Mouse (Mus musculus) small intestine, adult 2 months (tissue): ENCODE results near the gene Fndc11. TPM values are rescaled to one million over a fixed set of nuclear protein-coding genes. Genes with fewer than 3 reads are reported as not detected.

Source experiments
- H3K27ac ChIP-seq: fragments of 200-500 bp; 2 replicates; pipeline ENCODE4 v1.5.1; 2012; ENCODE audit warnings: low read depth, low read length, control low read depth, inconsistent platforms; ENCODE audit not compliant: insufficient read depth
- H3K27me3 ChIP-seq: fragments of 200-500 bp; 2 replicates; pipeline ENCODE4 v1.6.1; 2012; ENCODE audit warnings: mild to moderate bottlenecking, moderate library complexity, low read length, inconsistent platforms; ENCODE audit not compliant: control insufficient read depth, insufficient read depth
- H3K36me3 ChIP-seq: fragments of 200-500 bp; 2 replicates; pipeline ENCODE4 v1.6.1; 2012; ENCODE audit warnings: mild to moderate bottlenecking, low read length, control low read depth, inconsistent platforms; ENCODE audit not compliant: control insufficient read depth, insufficient read depth
- H3K4me1 ChIP-seq: fragments of 200-500 bp; 2 replicates; pipeline ENCODE4 v1.6.1; 2012; ENCODE audit warnings: low read length, inconsistent platforms, mixed read lengths; ENCODE audit not compliant: control insufficient read depth, insufficient read depth, insufficient read length
- H3K4me3 ChIP-seq: fragments of 200-500 bp; 2 replicates; pipeline ENCODE4 v1.5.1; 2012; ENCODE audit warnings: low read depth, mild to moderate bottlenecking, control low read depth, inconsistent platforms, low read length, moderate library complexity
- CTCF ChIP-seq: fragments of 200-500 bp; IDR thresholded peaks from 2 replicates; pipeline ENCODE4 v1.5.1; 2012; ENCODE audit warnings: low read depth, mild to moderate bottlenecking, control low read depth, inconsistent platforms, low read length, moderate library complexity, mixed read lengths; ENCODE audit not compliant: insufficient replicate concordance, insufficient read length; ENCODE audit errors: extremely low read depth
- POLR2A ChIP-seq: fragments of 200-500 bp; IDR thresholded peaks from 2 replicates; pipeline ENCODE4 v1.6.1; 2012; ENCODE audit warnings: low read depth, mild to moderate bottlenecking, control low read depth, inconsistent platforms, low read length, moderate library complexity
- WGBS: fragments of 180-500 bp; shearing (Covaris S2); methylation state at CpG from one replicate; pipeline ENCODE4 v1.1.7; 2018; 5-methylcytosine and 5-hydroxymethylcytosine counted together
- polyA plus RNA-seq: library from polyadenylated mRNA; depleted of rRNA; stranded (reverse); fragments of >200 nt; gene quantifications from 2 replicates; pipeline ENCODE4 v1.2.3, GENCODE M21; 2012; rRNA removed

The Fndc11 gene
- 0.53 and 0.56 TPM in 2 replicates for polyA plus RNA-seq

- H3K27me3 ChIP-seq: no peaks in the 10 kb centered on the region
- H3K36me3 ChIP-seq: no peaks in the 10 kb centered on the region
- H3K4me1 ChIP-seq: peaks cover 9% of the 10 kb centered on the region; the same call in 1 of the 2 replicates
- TF ChIP-seq CTCF (peak; percentile 28; the same call in 1 of the 2 replicates), POLR2A (no peak)
- H3K27ac ChIP-seq: no peak within 1 kb of the TSS
- H3K4me3 ChIP-seq: peak within 1 kb of the TSS; percentile 48
- WGBS: 1% methylated on average over 25 of the region's 25 CpGs
These were observed at the start of gene Fndc11 for GRCm38 (mm10) chr2:181219538-181220216. Gene Fndc11 (plus strand): TSS chr2:181220013.

GRCm38 (mm10) chr2:181174646-181175045 lies 45.2 kb upstream of the Fndc11 start:
- Histone ChIP-seq H3K4me3 (no peak overlapping the region), H3K4me1 (no peaks in the 10 kb centered on the region), H3K36me3 (no peaks in the 10 kb centered on the region), H3K27me3 (no peaks in the 10 kb centered on the region), H3K27ac (no peak overlapping the region)
- WGBS: 81% methylated on average over 3 of the region's 3 CpGs
- TF ChIP-seq POLR2A (no peak), CTCF (no peak)

- 74% methylated on average over 3 of the region's 3 CpGs for WGBS
- Histone ChIP-seq H3K27me3 (no peaks in the 10 kb centered on the region), H3K36me3 (no peaks in the 10 kb centered on the region), H3K27ac (no peak overlapping the region), H3K4me1 (no peaks in the 10 kb centered on the region), H3K4me3 (no peak overlapping the region)
- TF ChIP-seq CTCF (no peak), POLR2A (no peak)
These were observed 41.8 kb upstream of the Fndc11 start for GRCm38 (mm10) chr2:181178015-181178414.

GRCm38 (mm10) chr2:181178471-181178870 lies 41.3 kb upstream of the Fndc11 start:
- Histone ChIP-seq H3K36me3 (no peaks in the 10 kb centered on the region), H3K4me3 (no peak overlapping the region), H3K27ac (no peak overlapping the region), H3K27me3 (no peaks in the 10 kb centered on the region), H3K4me1 (no peaks in the 10 kb centered on the region)
- TF ChIP-seq CTCF (no peak), POLR2A (no peak)
- 60% methylated on average over 5 of the region's 5 CpGs for WGBS

GRCm38 (mm10) chr2:181180898-181181297 lies 38.9 kb upstream of the Fndc11 start:
- no peak for TF ChIP-seq POLR2A
- TF ChIP-seq CTCF: no peak
- Histone ChIP-seq H3K4me3 (no peak overlapping the region), H3K36me3 (no peaks in the 10 kb centered on the region), H3K27ac (no peak overlapping the region), H3K27me3 (no peaks in the 10 kb centered on the region), H3K4me1 (no peaks in the 10 kb centered on the region)
- WGBS: 65% methylated on average over 6 of the region's 6 CpGs

GRCm38 (mm10) chr2:181186635-181187034 lies 33.2 kb upstream of the Fndc11 start:
- Histone ChIP-seq H3K36me3 (peaks cover 4% of the 10 kb centered on the region; the same call in 1 of the 2 replicates), H3K27ac (peak overlapping the region; percentile 84), H3K4me1 (peaks cover 8% of the 10 kb centered on the region), H3K4me3 (peak overlapping the region; percentile 73), H3K27me3 (no peaks in the 10 kb centered on the region)
- 0% methylated on average over 14 of the region's 14 CpGs for WGBS
- TF ChIP-seq POLR2A: no peak
- peak; percentile 98 for TF ChIP-seq CTCF

- Histone ChIP-seq H3K36me3 (peaks cover 4% of the 10 kb centered on the region; the same call in 1 of the 2 replicates), H3K27me3 (no peaks in the 10 kb centered on the region), H3K27ac (peak within 1 kb of the TSS; percentile 86), H3K4me3 (peak within 1 kb of the TSS; percentile 73), H3K4me1 (peaks cover 8% of the 10 kb centered on the region)
- WGBS: under 1% methylated on average over 64 of the region's 64 CpGs
- TF ChIP-seq CTCF: no peak
- no peak for TF ChIP-seq POLR2A
These were observed 32.5 kb upstream of the Fndc11 start, which contains the start of gene Ppdpf for GRCm38 (mm10) chr2:181187121-181188000. Gene Ppdpf (plus strand): TSS chr2:181187247.
